Mouse (Mus musculus): Measurements from ENCODE around the gene Ppp2r5e.
"Not testable (repeated sequence)": the region's sequence is repeated elsewhere in the genome, so short reads cannot be mapped to it uniquely, and the experiment has no call there.

Gene Ppp2r5e

DNA sequence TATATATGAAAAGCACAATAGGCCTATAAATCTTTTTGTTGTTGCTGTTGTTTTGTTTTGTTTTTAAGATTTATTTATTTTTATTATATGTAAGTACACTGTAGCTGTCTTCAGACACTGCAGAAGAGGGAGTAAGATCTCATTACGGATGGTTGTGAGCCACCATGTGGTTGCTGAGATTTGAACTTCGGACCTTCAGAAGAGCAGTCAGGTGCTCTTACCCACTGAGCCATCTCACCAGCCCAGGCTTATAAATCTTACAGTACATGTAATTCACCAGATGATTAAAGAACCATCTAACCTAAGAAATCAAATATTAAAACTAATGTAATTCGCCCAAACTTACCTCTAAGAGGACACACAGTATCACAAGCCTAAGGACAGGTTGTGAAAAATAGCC, 103.9 kb downstream of the Ppp2r5e start:
- not testable (repeated sequence) for DNase-seq (ENCODE audit: low read depth, low spot score)

- no peak for DNase-seq (ENCODE audit: low read depth, low spot score)
Measured at GRCm38 (mm10) chr12:75487500-75487899, 108.5 kb downstream of the Ppp2r5e start.

GRCm38 (mm10) chr12:75486568-75487286, 109.3 kb downstream of the Ppp2r5e start:
- no peak for DNase-seq (ENCODE audit: low read depth, low spot score)

DNA sequence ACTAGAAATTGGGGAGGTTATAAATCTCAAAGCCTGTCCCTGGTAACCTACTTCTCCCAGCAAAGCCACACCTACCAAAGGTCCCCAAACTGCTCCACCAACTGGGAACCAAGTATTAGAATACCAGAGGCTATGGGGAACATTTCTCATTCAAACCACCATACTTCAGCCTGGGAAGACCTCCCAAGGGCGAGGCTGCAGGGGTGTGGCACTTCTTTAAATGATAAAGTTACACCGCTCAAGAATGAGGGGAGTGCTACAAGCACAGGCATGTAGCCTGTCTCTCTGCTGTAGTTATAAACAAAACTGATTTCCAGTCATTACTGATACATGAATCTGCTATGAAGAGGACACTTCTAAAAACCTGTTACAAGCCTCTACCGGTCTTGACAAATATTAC, 113.3 kb downstream of the Ppp2r5e start:
- DNase-seq (ENCODE audit: low read depth, low spot score), result no peak

DNA sequence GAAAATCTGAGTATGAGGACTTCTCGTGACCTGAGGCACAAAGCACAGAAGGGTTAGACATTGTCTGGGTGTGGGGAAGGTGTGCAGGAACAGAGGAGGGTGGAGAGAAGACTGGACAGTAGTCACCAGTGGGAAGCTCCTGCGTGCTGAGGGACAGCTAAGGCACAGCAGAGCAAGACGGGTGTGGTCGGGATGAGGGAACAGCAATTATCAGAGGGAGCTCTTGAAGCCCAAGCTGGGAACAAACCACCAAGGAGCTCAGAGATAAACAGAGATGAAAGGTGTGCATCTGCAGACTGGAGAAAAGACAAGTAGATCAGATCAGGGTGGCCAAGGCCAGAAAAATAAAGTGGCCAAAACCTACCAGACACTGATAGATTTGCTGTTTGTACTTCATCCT, 114.0 kb downstream of the Ppp2r5e start:
- no peak for DNase-seq (ENCODE audit: low read depth, low spot score)

GRCm38 (mm10) chr12:75480031-75480430, 116.0 kb downstream of the Ppp2r5e start:
- DNase-seq (ENCODE audit: low read depth, low spot score), result no peak

GRCm38 (mm10) chr12:75479375-75479898, 116.6 kb downstream of the Ppp2r5e start:
- no peak for DNase-seq (ENCODE audit: low read depth, low spot score)

DNA sequence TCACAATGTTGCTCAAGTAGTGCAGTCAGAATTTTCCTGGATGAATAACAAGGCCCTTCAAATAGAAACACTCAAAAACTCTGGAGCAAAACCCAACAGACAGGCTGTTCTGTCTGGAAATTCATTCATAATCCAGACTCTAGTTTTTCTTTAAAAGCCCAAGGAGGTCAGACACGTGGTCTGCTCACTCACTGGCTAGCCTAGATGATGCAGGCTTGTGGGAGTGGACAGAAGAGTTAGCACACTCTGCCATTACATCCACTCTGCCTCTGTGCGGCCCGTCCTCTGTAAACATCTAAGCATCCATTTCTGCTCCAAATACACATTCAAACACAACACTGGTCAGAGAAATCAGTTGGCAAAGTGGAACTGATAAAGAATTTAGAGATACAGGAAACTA, 117.4 kb downstream of the Ppp2r5e start:
- peak; percentile 26 for DNase-seq (ENCODE audit: low read depth, low spot score)

DNA sequence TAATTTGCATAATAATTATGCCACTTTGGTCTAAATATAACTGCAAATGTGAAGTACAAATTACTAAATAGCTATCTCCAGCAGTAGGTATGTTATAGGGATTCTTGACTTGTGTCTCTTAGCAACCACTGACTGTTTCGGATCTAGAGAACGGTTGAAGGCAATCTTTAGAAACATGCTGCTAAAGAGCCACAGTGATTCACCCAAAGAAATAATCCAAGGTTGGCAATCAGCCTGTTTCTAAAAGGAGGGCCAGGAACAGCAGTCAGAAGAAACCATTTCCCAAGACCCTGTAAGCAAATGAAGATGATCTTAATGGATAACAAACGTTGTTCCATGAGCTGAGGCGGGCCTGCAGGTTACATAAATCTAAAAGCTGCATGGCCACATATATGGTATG, 117.9 kb downstream of the Ppp2r5e start:
- peak; percentile 78 for DNase-seq (ENCODE audit: low read depth, low spot score)

GRCm38 (mm10) chr12:75473021-75473420, 123.0 kb downstream of the Ppp2r5e start:
- no peak for DNase-seq (ENCODE audit: low read depth, low spot score)

- no peak for DNase-seq (ENCODE audit: low read depth, low spot score)
Measured at GRCm38 (mm10) chr12:75472107-75472506, 123.9 kb downstream of the Ppp2r5e start.

GRCm38 (mm10) chr12:75467814-75468213, 128.2 kb downstream of the Ppp2r5e start:
- no peak for DNase-seq (ENCODE audit: low read depth, low spot score)

DNA sequence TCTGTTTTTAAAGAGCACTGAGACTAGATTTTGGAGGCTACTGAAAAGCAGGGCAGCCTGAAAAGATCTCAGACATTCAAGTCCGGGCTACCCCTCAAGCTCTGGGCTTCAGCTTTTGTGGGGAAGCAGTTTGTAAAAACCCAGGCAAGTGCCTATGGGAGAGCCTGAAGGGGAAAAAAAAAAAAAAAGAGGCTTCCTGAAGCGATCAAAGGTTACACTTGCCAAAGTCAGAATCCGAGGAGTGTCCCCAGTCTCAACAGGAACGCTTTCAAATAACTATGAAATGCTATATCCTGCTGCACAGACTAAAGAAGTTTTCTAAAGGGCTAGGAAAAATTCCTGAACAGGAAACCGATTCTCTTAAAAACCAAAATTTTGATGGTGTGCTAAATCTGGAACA, 128.9 kb downstream of the Ppp2r5e start:
- no peak for DNase-seq (ENCODE audit: low read depth, low spot score)

DNA sequence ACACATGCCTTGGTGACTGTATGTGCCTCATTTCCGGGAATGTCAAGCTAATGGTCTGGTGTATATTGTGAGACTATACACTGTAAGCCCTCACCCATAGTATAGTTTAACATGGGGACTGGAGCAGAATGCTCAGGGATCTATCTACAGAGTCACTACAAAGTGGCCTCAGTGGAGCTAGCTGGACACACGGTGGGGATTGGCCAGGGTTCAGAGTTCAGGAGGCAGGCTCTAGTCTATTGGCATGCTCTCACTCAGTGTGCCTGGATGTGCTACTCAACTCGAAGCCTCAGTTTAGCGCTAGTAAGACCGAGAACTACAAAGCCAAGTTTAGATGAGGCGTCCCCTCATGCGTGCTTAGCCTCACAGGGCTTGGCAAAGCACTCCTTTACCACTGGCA, 129.8 kb downstream of the Ppp2r5e start:
- no peak for DNase-seq (ENCODE audit: low read depth, low spot score)

DNA sequence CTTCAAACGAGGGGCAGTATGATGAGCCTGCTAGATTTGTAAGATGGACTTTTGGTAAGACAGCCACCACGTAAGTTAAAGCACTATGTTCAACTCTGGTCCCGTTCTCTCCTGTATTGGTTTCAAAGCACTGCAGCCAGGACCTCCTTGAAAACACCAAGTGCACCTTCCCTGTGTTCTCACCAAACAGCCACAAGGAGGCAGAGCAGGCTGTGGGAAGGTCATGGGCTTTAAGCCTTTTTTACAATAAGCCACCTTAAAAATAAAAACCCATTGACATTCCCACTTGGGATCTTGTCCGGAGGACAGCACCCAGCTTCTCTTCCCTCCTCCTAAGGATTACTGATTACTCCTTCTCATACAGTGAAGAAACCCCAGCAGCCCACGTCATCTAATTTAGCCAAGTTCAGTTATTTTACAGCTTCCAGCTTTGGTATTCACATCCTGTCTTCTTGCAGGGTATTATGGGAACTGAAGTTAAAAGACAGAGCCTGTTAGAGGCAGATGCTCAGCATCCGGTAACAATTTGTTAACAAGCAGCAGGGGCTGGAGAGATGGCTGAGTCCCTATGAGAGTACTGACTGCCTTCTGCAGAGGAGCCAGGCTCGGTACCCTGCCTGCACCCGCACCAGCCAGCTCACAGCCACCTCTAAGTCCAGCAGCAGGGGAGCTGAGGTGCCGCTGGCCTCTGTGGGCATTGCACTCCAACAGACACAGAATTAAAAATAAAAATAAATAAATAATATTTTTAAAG, 131.9 kb downstream of the Ppp2r5e start:
- DNase-seq (ENCODE audit: low read depth, low spot score), result peak; percentile 83

- DNase-seq (ENCODE audit: low read depth, low spot score), result peak; percentile 92
Measured at GRCm38 (mm10) chr12:75460561-75460960, 135.5 kb downstream of the Ppp2r5e start.

DNA sequence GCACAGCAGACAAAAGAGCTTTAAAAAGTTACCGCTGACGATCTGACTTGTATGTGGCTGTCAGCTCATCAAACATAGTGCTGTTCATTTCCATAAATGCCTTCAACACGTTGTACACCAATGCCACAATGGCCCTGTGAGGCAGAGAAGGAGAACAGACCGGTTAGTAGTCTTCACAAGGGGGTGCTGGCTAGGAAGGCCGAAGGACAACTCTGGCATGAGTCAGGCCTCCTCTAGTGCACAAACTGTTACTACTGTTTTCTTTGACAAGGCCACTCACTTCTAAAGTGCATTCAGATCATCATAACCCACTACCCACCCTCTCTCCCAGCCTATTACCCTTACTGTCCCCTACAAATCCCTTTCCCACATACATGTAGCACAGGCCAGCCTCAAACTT, 136.4 kb downstream of the Ppp2r5e start:
- DNase-seq (ENCODE audit: low read depth, low spot score), result no peak

GRCm38 (mm10) chr12:75453441-75453840, 142.6 kb downstream of the Ppp2r5e start:
- DNase-seq (ENCODE audit: low read depth, low spot score), result no peak

DNA sequence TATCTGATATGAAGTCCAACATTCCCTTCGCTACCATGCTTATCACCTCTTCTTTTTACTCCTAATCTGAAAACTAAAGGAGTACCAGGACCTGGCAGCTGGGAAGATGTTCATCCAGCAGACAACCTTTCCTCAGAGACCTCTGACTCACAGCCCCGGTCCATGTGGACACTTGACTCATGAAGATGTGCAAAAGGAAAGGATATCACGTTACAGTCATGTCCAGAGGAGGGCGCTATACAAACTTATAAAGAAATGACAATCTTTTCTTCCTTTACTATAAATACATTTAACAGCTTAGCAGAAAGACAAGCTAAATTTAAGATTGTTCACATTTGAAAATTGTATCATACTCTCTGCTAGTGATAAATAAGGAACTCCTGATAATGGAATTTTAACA, 143.0 kb downstream of the Ppp2r5e start:
- peak; percentile 59 for DNase-seq (ENCODE audit: low read depth, low spot score)

DNA sequence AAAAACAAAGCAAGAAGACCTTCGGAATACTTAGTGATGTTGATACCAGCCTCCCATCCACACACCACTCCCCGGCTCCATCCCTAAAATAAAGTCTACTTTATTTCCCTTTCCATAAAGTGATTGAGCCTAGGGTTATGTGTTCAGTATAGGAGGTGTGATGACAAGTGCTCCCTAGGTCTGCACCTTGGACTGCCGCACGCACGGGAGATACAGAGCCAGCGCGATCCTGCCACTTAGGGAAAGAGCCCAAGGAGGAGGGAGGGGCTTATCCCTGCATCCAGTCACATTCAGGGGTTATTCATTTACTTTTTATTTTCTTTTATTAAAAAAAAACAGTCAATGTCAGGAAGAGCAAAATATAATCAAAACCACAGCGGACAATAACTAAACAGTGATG, 145.5 kb downstream of the Ppp2r5e start:
- DNase-seq (ENCODE audit: low read depth, low spot score), result no peak

GRCm38 (mm10) chr12:75450011-75450410, 146.0 kb downstream of the Ppp2r5e start:
- DNase-seq (ENCODE audit: low read depth, low spot score), result peak; percentile 41

DNA sequence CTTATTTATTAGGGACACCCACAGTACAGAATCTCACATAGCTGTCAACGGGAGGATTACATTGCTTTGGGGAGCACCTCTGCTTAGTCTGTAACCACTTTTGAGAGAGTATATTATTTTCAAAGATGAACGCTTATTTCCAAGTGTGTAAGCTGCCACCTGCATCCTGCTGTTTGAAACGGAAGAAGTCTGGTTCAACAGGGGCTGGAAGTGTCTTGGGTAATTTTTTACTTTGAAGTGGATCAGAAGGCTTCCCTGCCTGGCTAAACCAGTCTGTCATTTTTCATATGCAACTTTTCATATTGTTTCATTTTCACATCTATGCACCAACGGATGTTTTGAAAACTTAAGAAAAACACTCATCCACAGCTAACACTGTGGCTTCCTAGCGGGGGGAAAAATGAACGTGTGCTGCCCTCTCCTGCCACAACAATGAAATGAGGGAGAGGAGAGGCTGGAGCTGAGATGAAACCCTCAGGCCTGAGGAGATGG, 146.5 kb downstream of the Ppp2r5e start:
- peak; percentile 37 for DNase-seq (ENCODE audit: low read depth, low spot score)

DNA sequence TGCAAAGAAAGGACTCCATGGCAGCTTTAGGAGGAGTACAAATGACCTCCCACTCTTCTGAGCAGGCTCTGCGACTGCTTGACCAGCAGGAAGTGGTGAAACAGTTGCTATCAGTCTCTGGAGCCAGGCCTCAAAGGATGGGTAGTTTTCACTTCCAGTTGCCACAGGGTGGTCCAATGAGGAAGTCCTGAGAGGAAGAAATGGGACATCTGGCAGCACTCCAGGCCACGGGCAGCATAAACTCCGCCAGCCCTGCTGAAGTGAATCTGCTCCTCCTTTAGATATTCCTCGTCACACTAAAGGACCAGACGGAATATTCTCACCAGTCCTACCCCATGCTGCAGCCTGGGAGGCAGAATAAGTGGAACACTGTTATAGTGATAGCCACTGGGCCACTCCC, 147.1 kb downstream of the Ppp2r5e start:
- DNase-seq (ENCODE audit: low read depth, low spot score), result peak; percentile 40

Measured in brain, adult 2 months (tissue).